Mouse (Mus musculus) lung, postnatal 0 days (tissue): Measurements from ENCODE around the gene Pnpo.

ENCODE experiments used
- CTCF ChIP-seq: IDR thresholded peaks from 2 replicates; pipeline ENCODE4 v1.5.1; 2016; ENCODE audit warnings: antibody characterized with exemption, mild to moderate bottlenecking
- EP300 ChIP-seq: IDR thresholded peaks from 2 replicates; pipeline ENCODE4 v1.6.1; 2016; ENCODE audit warnings: antibody characterized with exemption, mild to moderate bottlenecking, control low read depth

- TF ChIP-seq EP300 (no peak), CTCF (no peak)
These were observed 4.1 kb upstream of the Pnpo start for GRCm38 (mm10) chr11:96947849-96948248.
